In genomic region chr2:47088635-47089034, GRCm38 (mm10) we compare ENCODE assay signal across 9 mouse cellular contexts.
DNase-seq lines count a peak whose midpoint lies in the region; ATAC-seq and TF ChIP-seq lines count a peak whose summit lies in the region.
"Had no signal": no experiment of that assay in that cellular context is flagged by ENCODE, and none has a peak within 500 bp of the region (broad histone marks: within the 10 kb centered on the region; RNA-seq: fewer than 3 reads in every experiment).

No protein-coding gene starts in this region.

- 31% methylated on average over 4 of the region's 4 CpGs for WGBS in intestine, embryonic 16.5 days
- WGBS in intestine, postnatal 0 days, result 49% methylated on average over 4 of the region's 4 CpGs

- no peak overlapping the region for H3K27ac ChIP-seq in intestine, embryonic 16.5 days (ENCODE audit: low read length)
- H3K27ac ChIP-seq in intestine, postnatal 0 days (ENCODE audit: low read depth, low read length), result no peak overlapping the region
- H3K27ac ChIP-seq: stomach, embryonic 15.5 days had no signal

- no peaks in the 10 kb centered on the region for H3K4me1 ChIP-seq in intestine, embryonic 16.5 days (ENCODE audit: control insufficient read depth, insufficient read depth, low read length)
- H3K4me1 ChIP-seq in intestine, postnatal 0 days (replicated peaks; ENCODE audit: control insufficient read depth, insufficient read depth, low read length), result no peaks in the 10 kb centered on the region
- H3K4me1 ChIP-seq: stomach, embryonic 15.5 days had no signal

- ATAC-seq in intestine, embryonic 16.5 days, result peak; percentile 63; the same call in 1 of the 2 replicates
- no peak for ATAC-seq in intestine, postnatal 0 days

- H3K4me2 ChIP-seq in intestine, embryonic 16.5 days (ENCODE audit: low read depth, low read length), result no peak overlapping the region
- H3K4me2 ChIP-seq in intestine, postnatal 0 days (replicated peaks; ENCODE audit: low read depth), result no peak overlapping the region
- H3K4me2 ChIP-seq: stomach, embryonic 15.5 days had no signal

- no peak overlapping the region for H3K4me3 ChIP-seq in intestine, embryonic 16.5 days (ENCODE audit: low read length)
- H3K4me3 ChIP-seq in intestine, postnatal 0 days (ENCODE audit: low read depth, low read length), result no peak overlapping the region
- H3K4me3 ChIP-seq: stomach, embryonic 15.5 days had no signal

- no peak for TF ChIP-seq CTCF in intestine, postnatal 0 days (IDR thresholded peaks at IDR 0.05; ENCODE audit: low read depth)

- no peak overlapping the region for H3K9ac ChIP-seq in intestine, embryonic 16.5 days (ENCODE audit: low read depth, low read length)
- H3K9ac ChIP-seq in intestine, postnatal 0 days (ENCODE audit: low read depth, low read length), result no peak overlapping the region
- H3K9ac ChIP-seq: stomach, embryonic 15.5 days had no signal

- peak; percentile 11 for DNase-seq in ovary, postnatal 14 days (ENCODE audit: low spot score)
- no peak for DNase-seq in ovary, postnatal 10 days (ENCODE audit: low spot score)
- DNase-seq in embryo, embryonic 10.5 days (ENCODE audit: low spot score), result peak; percentile 44
- DNase-seq in adipocyte (ENCODE audit: low spot score), result no peak
- DNase-seq in B cell, adult 2 months, result no peak
- DNase-seq in urinary bladder, postnatal 10 days (ENCODE audit: low spot score), result no peak

- no peaks in the 10 kb centered on the region for H3K9me3 ChIP-seq in intestine, embryonic 16.5 days (ENCODE audit: control insufficient read depth, low read length)
- no peaks in the 10 kb centered on the region for H3K9me3 ChIP-seq in intestine, postnatal 0 days (ENCODE audit: control insufficient read depth)
- H3K9me3 ChIP-seq: stomach, embryonic 15.5 days had no signal

- H3K36me3 ChIP-seq in intestine, embryonic 16.5 days (ENCODE audit: control insufficient read depth, insufficient read depth, low read length), result no peaks in the 10 kb centered on the region
- H3K36me3 ChIP-seq in intestine, postnatal 0 days (ENCODE audit: control insufficient read depth, insufficient read depth), result no peaks in the 10 kb centered on the region
- H3K36me3 ChIP-seq: stomach, embryonic 15.5 days had no signal

- H3K27me3 ChIP-seq in intestine, embryonic 16.5 days (replicated peaks; ENCODE audit: control insufficient read depth, insufficient read depth, low read length), result no peaks in the 10 kb centered on the region
- no peaks in the 10 kb centered on the region for H3K27me3 ChIP-seq in intestine, postnatal 0 days (replicated peaks; ENCODE audit: control insufficient read depth, insufficient read depth, low read length)
- H3K27me3 ChIP-seq: stomach, embryonic 15.5 days had no signal

Comparison
In these comparisons a context has a peak if more than half of its experiments do, and no peak if none do; other contexts are left out.
1. DNase-seq: peak in ovary, postnatal 14 days (single experiment) and embryo, embryonic 10.5 days (single experiment); none in ovary, postnatal 10 days (single experiment), adipocyte (single experiment), B cell, adult 2 months (0 of 2) and urinary bladder, postnatal 10 days (single experiment).